Mouse (Mus musculus) intestine, postnatal 0 days (tissue): ENCODE measurements around the gene Fads1. TPM values are rescaled to one million over a fixed set of nuclear protein-coding genes. Genes with fewer than 3 reads are reported as not detected.

Experiments used
- ATAC-seq: fragments of 200-750 bp; cut with Nextera tagmentation; 2 replicates; pipeline ENCODE4 v1.8.0; 2017; ENCODE audit warnings: mild to moderate bottlenecking, moderate TSS enrichment, moderate library complexity
- H3K27ac ChIP-seq: fragments of 300-500 bp; sonication (generic); 2 replicates; pipeline ENCODE4 v1.5.1; 2014; ENCODE audit warnings: mild to moderate bottlenecking, low read depth, low read length, moderate library complexity
- H3K27me3 ChIP-seq: fragments of 300-500 bp; sonication (generic); replicated peaks from 2 replicates; pipeline ENCODE4 v1.6.1; 2014; ENCODE audit warnings: low read length, mixed read lengths; ENCODE audit not compliant: control insufficient read depth, insufficient read depth
- H3K36me3 ChIP-seq: fragments of 300-500 bp; sonication (generic); 2 replicates; pipeline ENCODE4 v1.6.1; 2014; ENCODE audit warnings: mild to moderate bottlenecking, moderate library complexity; ENCODE audit not compliant: control insufficient read depth, insufficient read depth
- H3K4me1 ChIP-seq: fragments of 300-500 bp; sonication (generic); replicated peaks from 2 replicates; pipeline ENCODE4 v1.6.1; 2014; ENCODE audit warnings: antibody characterized with exemption, low read length, mixed read lengths; ENCODE audit not compliant: control insufficient read depth, insufficient read depth
- H3K4me2 ChIP-seq: fragments of 300-500 bp; sonication (generic); replicated peaks from 2 replicates; pipeline ENCODE4 v1.6.1; 2014; ENCODE audit warnings: low read depth, mild to moderate bottlenecking, moderate library complexity
- H3K4me3 ChIP-seq: fragments of 300-500 bp; sonication (generic); 2 replicates; pipeline ENCODE4 v1.5.1; 2014; ENCODE audit warnings: low read depth, low read length
- H3K9ac ChIP-seq: fragments of 300-500 bp; sonication (generic); 2 replicates; pipeline ENCODE4 v1.6.1; 2014; ENCODE audit warnings: mild to moderate bottlenecking, low read depth, low read length
- H3K9me3 ChIP-seq: fragments of 300-500 bp; sonication (generic); 2 replicates; pipeline ENCODE4 v1.6.1; 2016; ENCODE audit warnings: mixed run types; ENCODE audit not compliant: control insufficient read depth
- CTCF ChIP-seq: sonication (generic); IDR thresholded peaks from 2 replicates; pipeline ENCODE4 v1.5.1; 2016; ENCODE audit warnings: low read depth, mild to moderate bottlenecking, control low read depth, antibody characterized with exemption, moderate library complexity
- WGBS: fragments of 180-500 bp; shearing (Covaris S2); extraction: QIAGEN DNeasy Blood & Tissue Kit; methylation state at CpG from one replicate; pipeline ENCODE4 v1.1.7; 2014; 5-methylcytosine and 5-hydroxymethylcytosine counted together
- polyA plus RNA-seq: library from polyadenylated mRNA; unstranded; fragments of >200 nt; fragmentation: Nextera tagmentation; extraction: Ambion mirVana; gene quantifications from 2 replicates; pipeline ENCODE4 v1.2.1, GENCODE M21; 2015

Fads1 gene
- polyA plus RNA-seq, 1 experiment from 2014 or later = 26.9 TPM

- Histone ChIP-seq H3K9me3 (no peaks in the 10 kb centered on the region), H3K27ac (no peak overlapping the region), H3K9ac (no peak overlapping the region), H3K4me1 (no peaks in the 10 kb centered on the region), H3K4me3 (no peak overlapping the region), H3K4me2 (no peak overlapping the region), H3K36me3 (no peaks in the 10 kb centered on the region), H3K27me3 (no peaks in the 10 kb centered on the region)
- no peak for TF ChIP-seq CTCF
- ATAC-seq = no peak
- 69% methylated on average over 5 of the region's 5 CpGs for WGBS
Observed at GRCm38 (mm10) chr19:10173116-10173718, 9.5 kb upstream of the Fads1 start.

- 89% methylated on average over 7 of the region's 7 CpGs for WGBS
- Histone ChIP-seq H3K27me3 (no peaks in the 10 kb centered on the region), H3K4me2 (no peak overlapping the region), H3K4me1 (no peaks in the 10 kb centered on the region), H3K9ac (no peak overlapping the region), H3K4me3 (no peak overlapping the region), H3K27ac (no peak overlapping the region), H3K36me3 (no peaks in the 10 kb centered on the region), H3K9me3 (no peaks in the 10 kb centered on the region)
- no peak for TF ChIP-seq CTCF
- ATAC-seq = no peak
Observed at GRCm38 (mm10) chr19:10173844-10174539, 8.7 kb upstream of the Fads1 start.

- ATAC-seq = no peak
Observed at GRCm38 (mm10) chr19:10174956-10175355, 7.7 kb upstream of the Fads1 start.

GRCm38 (mm10) chr19:10176477-10176876 lies 6.2 kb upstream of the Fads1 start:
- ATAC-seq = no peak
- no peak overlapping the region for H3K4me3 ChIP-seq
- no peak for TF ChIP-seq CTCF

More at GRCm38 (mm10) chr19:10174956-10175355, 7.7 kb upstream of the Fads1 start:
- H3K27ac ChIP-seq = no peak overlapping the region
- no peak overlapping the region for H3K9ac ChIP-seq
- H3K4me1 ChIP-seq = no peaks in the 10 kb centered on the region
- H3K9me3 ChIP-seq = no peaks in the 10 kb centered on the region
- no peaks in the 10 kb centered on the region for H3K36me3 ChIP-seq
- no peak for TF ChIP-seq CTCF
- H3K4me3 ChIP-seq = no peak overlapping the region
- no peaks in the 10 kb centered on the region for H3K27me3 ChIP-seq
- H3K4me2 ChIP-seq = no peak overlapping the region
- WGBS = 76% methylated on average over 4 of the region's 4 CpGs

GRCm38 (mm10) chr19:10176941-10177372 lies 5.7 kb upstream of the Fads1 start:
- Histone ChIP-seq H3K4me2 (no peak overlapping the region), H3K36me3 (no peaks in the 10 kb centered on the region), H3K4me3 (no peak overlapping the region), H3K27ac (no peak overlapping the region), H3K27me3 (no peaks in the 10 kb centered on the region), H3K4me1 (no peaks in the 10 kb centered on the region), H3K9ac (no peak overlapping the region), H3K9me3 (no peaks in the 10 kb centered on the region)
- WGBS = 45% methylated on average over 7 of the region's 7 CpGs
- ATAC-seq = no peak
- no peak for TF ChIP-seq CTCF

More at GRCm38 (mm10) chr19:10176477-10176876, 6.2 kb upstream of the Fads1 start:
- H3K9me3 ChIP-seq = no peaks in the 10 kb centered on the region
- H3K36me3 ChIP-seq = no peaks in the 10 kb centered on the region
- H3K27ac ChIP-seq = no peak overlapping the region
- no peak overlapping the region for H3K4me2 ChIP-seq
- no peaks in the 10 kb centered on the region for H3K4me1 ChIP-seq
- 91% methylated on average over 1 of the region's 1 CpGs for WGBS
- no peaks in the 10 kb centered on the region for H3K27me3 ChIP-seq
- no peak overlapping the region for H3K9ac ChIP-seq

- 92% methylated on average over 7 of the region's 7 CpGs for WGBS
- H3K27ac ChIP-seq = no peak overlapping the region
- H3K27me3 ChIP-seq = no peaks in the 10 kb centered on the region
- no peak for TF ChIP-seq CTCF
- no peaks in the 10 kb centered on the region for H3K9me3 ChIP-seq
- 0 out of 2 replicates have a peak, but pooled peaks cover 4% of the 10 kb centered on the region for H3K36me3 ChIP-seq
- H3K9ac ChIP-seq = no peak overlapping the region
- no peak overlapping the region for H3K4me3 ChIP-seq
- H3K4me1 ChIP-seq = no peaks in the 10 kb centered on the region; the same call in 1 of the 2 replicates
- H3K4me2 ChIP-seq = no peak overlapping the region
- ATAC-seq = no peak
Observed at GRCm38 (mm10) chr19:10181225-10181624, 1.5 kb upstream of the Fads1 start.
